Mouse (Mus musculus) forebrain, embryonic 14.5 days (tissue): ENCODE data around the gene Pwwp2b. TPM values are rescaled to one million over a fixed set of nuclear protein-coding genes. Genes with fewer than 3 reads are reported as not detected.
A peak's percentile ranks its signal among the peaks of the same experiment; 100 is the strongest.

Experiments used
- ATAC-seq: fragments of 200-750 bp; cut with Nextera tagmentation; 2 replicates; pipeline ENCODE4 v1.8.0; 2017; ENCODE audit warnings: mild to moderate bottlenecking, moderate library complexity
- DNase-seq: peaks from one replicate; pipeline ENCODE4 v3.0.0-alpha.2; 2015; ENCODE audit warnings: low spot score
- H3K27ac ChIP-seq: fragments of 300-500 bp; sonication (generic); 2 replicates; pipeline ENCODE4 v1.5.1; 2014; ENCODE audit warnings: low read depth, mild to moderate bottlenecking, control low read depth, low read length, moderate library complexity
- H3K27me3 ChIP-seq: fragments of 300-500 bp; sonication (generic); replicated peaks from 2 replicates; pipeline ENCODE4 v1.6.1; 2014; ENCODE audit warnings: low read length, control low read depth, mixed read lengths; ENCODE audit not compliant: control insufficient read depth, insufficient read depth
- H3K36me3 ChIP-seq: fragments of 300-500 bp; sonication (generic); 2 replicates; pipeline ENCODE4 v1.6.1; 2014; ENCODE audit warnings: low read length, control low read depth; ENCODE audit not compliant: control insufficient read depth, insufficient read depth
- H3K4me1 ChIP-seq: fragments of 300-500 bp; sonication (generic); 2 replicates; pipeline ENCODE4 v1.6.1; 2014; ENCODE audit warnings: antibody characterized with exemption, low read length, control low read depth; ENCODE audit not compliant: control insufficient read depth, insufficient read depth
- H3K4me2 ChIP-seq: fragments of 300-500 bp; sonication (generic); 2 replicates; pipeline ENCODE4 v1.6.1; 2014; ENCODE audit warnings: mild to moderate bottlenecking, control low read depth, low read length
- H3K4me3 ChIP-seq: fragments of 300-500 bp; sonication (generic); 2 replicates; pipeline ENCODE4 v1.5.1; 2014; ENCODE audit warnings: low read depth, low read length, control low read depth
- H3K9ac ChIP-seq: fragments of 300-500 bp; sonication (generic); 2 replicates; pipeline ENCODE4 v1.6.1; 2014; ENCODE audit warnings: mild to moderate bottlenecking, low read length, control low read depth, moderate library complexity
- H3K9me3 ChIP-seq: fragments of 300-500 bp; sonication (generic); replicated peaks from 2 replicates; pipeline ENCODE4 v1.6.1; 2016; ENCODE audit warnings: low read length, control low read depth, mixed read lengths; ENCODE audit not compliant: control insufficient read depth
- WGBS: fragments of 180-500 bp; shearing (Covaris S2); extraction: QIAGEN DNeasy Blood & Tissue Kit; methylation state at CpG from one replicate; pipeline ENCODE4 v1.1.7; 2014; 5-methylcytosine and 5-hydroxymethylcytosine counted together
- polyA plus RNA-seq: library from polyadenylated mRNA; unstranded; fragments of >200 nt; fragmentation: Nextera tagmentation; extraction: Ambion mirVana; gene quantifications from 2 replicates; pipeline ENCODE4 v1.2.1, GENCODE M21; 2014

Gene Pwwp2b
- polyA plus RNA-seq, 1 experiment from 2014 or later, result 4.2 TPM

DNA sequence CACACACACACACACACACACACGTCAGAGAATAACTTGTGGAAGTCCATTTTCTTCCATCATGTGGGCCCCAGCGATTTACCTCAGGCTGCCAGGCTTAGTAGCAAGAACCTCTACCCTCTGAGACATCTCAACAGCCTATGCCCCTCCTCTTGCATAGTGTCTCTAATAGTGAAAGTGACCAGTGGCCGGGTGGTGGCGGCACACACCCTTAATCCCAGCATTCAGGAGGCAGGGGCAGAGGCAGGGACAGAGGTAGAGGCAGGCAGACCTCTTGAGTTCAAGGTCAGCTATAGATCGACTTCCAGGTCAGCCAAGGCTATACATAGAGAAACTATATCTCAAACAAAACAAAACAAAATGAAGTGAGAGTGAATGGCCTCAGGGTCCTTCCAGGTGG lies 56.0 kb downstream of the Pwwp2b start:
- Histone ChIP-seq H3K9me3 (no peaks in the 10 kb centered on the region), H3K4me2 (no peak overlapping the region), H3K27ac (no peak overlapping the region), H3K4me1 (0 out of 2 replicates have a peak, but pooled peaks cover 2% of the 10 kb centered on the region), H3K4me3 (no peak overlapping the region), H3K27me3 (no peaks in the 10 kb centered on the region), H3K9ac (no peak overlapping the region), H3K36me3 (no peaks in the 10 kb centered on the region)
- ATAC-seq, result no peak
- WGBS, result 51% methylated on average over 5 of the region's 5 CpGs
- no peak for DNase-seq

DNA sequence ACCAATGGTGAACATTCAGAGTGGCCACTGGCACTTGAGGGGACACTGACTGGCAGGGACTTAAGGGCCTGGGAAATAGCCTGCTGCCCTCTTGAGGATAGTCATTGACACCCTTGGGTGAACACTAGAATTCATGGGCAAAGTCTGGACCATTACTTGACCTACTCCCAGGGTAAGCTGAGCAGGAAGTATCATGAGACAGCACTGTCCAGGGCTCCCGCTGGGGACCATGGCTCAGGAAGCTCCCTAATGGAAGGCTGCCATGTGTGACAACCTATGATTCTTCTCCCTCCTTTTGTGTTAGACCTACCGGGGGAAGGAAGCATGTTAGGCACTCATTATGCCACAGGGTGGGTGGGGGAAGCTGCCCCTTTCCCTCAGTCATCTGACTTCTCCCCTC lies 58.8 kb downstream of the Pwwp2b start:
- 44% methylated on average over 2 of the region's 2 CpGs for WGBS
- ATAC-seq, result no peak
- no peak overlapping the region for H3K27ac ChIP-seq
- no peaks in the 10 kb centered on the region for H3K27me3 ChIP-seq
- no peak overlapping the region for H3K9ac ChIP-seq
- H3K36me3 ChIP-seq, result no peaks in the 10 kb centered on the region
- H3K4me3 ChIP-seq, result no peak overlapping the region
- H3K4me2 ChIP-seq, result no peak overlapping the region
- H3K9me3 ChIP-seq, result no peaks in the 10 kb centered on the region
- no peak for DNase-seq
- peaks cover 2% of the 10 kb centered on the region; the same call in 1 of the 2 replicates for H3K4me1 ChIP-seq

DNA sequence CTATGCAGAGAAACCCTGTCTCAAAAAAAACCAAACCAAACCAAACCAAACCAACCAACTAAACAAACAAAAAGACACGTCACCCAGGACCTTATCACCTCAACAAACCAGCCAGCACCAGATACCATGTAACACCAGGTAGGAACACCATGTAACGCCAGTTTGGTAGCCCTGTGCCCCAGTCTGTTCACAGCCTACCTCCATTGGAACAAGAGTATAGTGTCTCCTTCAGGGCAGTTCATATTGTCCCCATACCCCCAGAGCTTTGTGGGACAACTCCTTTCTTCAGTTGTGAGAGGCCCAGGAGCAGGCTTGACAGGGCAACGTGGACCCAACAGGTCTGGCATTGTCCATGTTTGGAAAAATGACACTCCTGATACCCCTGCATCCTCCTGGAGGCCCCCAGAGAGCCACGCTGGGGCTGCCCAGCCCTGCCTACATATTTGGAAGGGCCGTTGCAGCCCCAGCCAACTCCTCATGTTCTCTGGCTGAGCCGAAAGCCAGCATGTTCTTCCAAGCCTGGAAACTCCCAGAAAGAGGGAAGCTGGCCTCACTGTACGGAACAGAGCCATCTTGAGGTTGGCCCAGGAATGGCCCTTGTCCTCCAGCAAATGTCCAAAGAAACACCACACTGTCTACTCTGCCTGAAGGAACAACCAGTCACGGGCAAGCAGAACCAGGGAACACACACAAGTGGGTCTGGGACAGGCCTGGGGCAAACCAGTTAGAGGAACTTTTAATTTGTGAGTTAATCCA lies 60.0 kb downstream of the Pwwp2b start:
- H3K36me3 ChIP-seq, result no peaks in the 10 kb centered on the region
- 80% methylated on average over 8 of the region's 8 CpGs for WGBS
- no peak overlapping the region for H3K4me2 ChIP-seq
- no peaks in the 10 kb centered on the region for H3K9me3 ChIP-seq
- DNase-seq (no peak), ATAC-seq (no peak)
- H3K27me3 ChIP-seq, result no peaks in the 10 kb centered on the region
- H3K4me3 ChIP-seq, result no peak overlapping the region
- H3K4me1 ChIP-seq, result peaks cover 2% of the 10 kb centered on the region; the same call in 1 of the 2 replicates
- H3K27ac ChIP-seq, result no peak overlapping the region
- no peak overlapping the region for H3K9ac ChIP-seq

DNA sequence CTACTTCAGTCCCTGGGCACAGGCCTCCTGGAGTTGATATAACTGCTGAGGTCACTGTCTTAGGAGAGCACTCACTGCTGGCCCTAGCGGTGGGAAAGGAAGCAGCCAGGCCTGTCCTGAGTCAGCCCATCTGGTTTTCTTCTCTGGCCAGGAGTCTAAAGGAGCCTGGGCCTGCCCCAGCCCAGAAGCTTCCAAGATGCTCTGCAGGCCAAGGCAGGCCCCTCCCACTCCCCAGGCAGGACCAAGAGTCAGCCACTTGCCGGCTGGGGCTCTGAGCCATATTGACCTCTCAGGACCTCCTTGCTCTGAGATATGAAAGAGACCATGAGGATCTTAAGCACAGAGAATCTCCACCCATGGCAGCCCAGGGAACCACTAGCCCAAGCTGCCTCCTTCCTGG lies 60.8 kb downstream of the Pwwp2b start:
- 56% methylated on average over 2 of the region's 2 CpGs for WGBS
- H3K36me3 ChIP-seq, result no peaks in the 10 kb centered on the region
- no peaks in the 10 kb centered on the region; the same call in 1 of the 2 replicates for H3K4me1 ChIP-seq
- no peak overlapping the region for H3K4me3 ChIP-seq
- no peaks in the 10 kb centered on the region for H3K9me3 ChIP-seq
- H3K27ac ChIP-seq, result no peak overlapping the region
- no peak overlapping the region for H3K9ac ChIP-seq
- ATAC-seq (no peak), DNase-seq (no peak)
- H3K4me2 ChIP-seq, result no peak overlapping the region
- H3K27me3 ChIP-seq, result no peaks in the 10 kb centered on the region

DNA sequence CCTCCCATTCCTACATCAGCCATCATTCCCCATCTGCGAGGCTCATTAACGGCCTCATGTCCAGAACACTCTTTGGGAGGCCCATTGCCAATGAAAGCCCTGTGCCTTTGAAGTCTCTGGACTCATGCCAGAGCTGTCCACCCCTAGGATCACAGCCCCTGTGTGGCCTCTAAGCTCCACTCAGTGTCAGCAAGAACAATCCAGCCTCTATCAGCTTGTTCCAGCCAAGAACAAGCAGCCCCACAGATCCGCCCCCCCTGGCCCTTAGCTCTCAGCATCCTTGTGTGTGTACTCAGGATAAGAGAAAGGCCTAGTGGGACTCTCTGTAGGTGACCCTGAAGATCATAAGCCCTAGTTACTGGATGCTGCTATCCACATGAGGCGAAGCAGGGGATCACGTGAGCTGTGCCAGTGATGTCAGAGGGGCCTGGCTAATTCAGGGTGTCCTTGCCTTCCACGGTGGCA lies 62.2 kb downstream of the Pwwp2b start:
- peak; percentile 76 for DNase-seq
- H3K9me3 ChIP-seq, result no peaks in the 10 kb centered on the region
- H3K4me2 ChIP-seq, result no peak overlapping the region
- no peaks in the 10 kb centered on the region for H3K36me3 ChIP-seq
- no peaks in the 10 kb centered on the region; the same call in 1 of the 2 replicates for H3K4me1 ChIP-seq
- H3K4me3 ChIP-seq, result no peak overlapping the region
- no peak overlapping the region for H3K27ac ChIP-seq
- no peaks in the 10 kb centered on the region for H3K27me3 ChIP-seq
- WGBS, result 13% methylated on average over 6 of the region's 6 CpGs
- ATAC-seq, result peak; percentile 74
- no peak overlapping the region for H3K9ac ChIP-seq

DNA sequence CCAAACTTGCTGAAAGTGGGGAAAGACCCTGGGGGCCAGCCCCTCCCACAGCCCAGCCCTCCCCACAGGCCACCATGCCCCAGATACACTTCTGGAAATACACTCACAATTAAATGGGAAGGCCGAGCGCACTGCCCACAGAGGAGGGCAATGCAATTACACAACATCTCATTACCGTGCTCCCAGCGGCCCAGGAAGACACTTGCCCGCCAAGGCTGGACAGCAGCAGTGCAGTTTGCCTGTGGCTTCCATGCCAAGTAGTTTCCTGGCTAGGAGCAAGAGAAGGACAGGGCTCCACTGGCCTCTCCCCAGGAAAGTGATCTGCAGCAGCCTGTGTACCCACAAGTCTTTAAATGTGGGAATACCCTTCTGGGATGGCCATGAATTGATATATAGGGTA lies 64.4 kb downstream of the Pwwp2b start:
- H3K27ac ChIP-seq, result no peak overlapping the region
- no peak for DNase-seq
- no peaks in the 10 kb centered on the region for H3K36me3 ChIP-seq
- WGBS, result 44% methylated on average over 5 of the region's 5 CpGs
- H3K27me3 ChIP-seq, result no peaks in the 10 kb centered on the region
- ATAC-seq, result no peak
- no peak overlapping the region for H3K4me3 ChIP-seq
- H3K4me1 ChIP-seq, result no peaks in the 10 kb centered on the region; the same call in 1 of the 2 replicates
- no peak overlapping the region for H3K9ac ChIP-seq
- no peak overlapping the region for H3K4me2 ChIP-seq
- no peaks in the 10 kb centered on the region for H3K9me3 ChIP-seq

DNA sequence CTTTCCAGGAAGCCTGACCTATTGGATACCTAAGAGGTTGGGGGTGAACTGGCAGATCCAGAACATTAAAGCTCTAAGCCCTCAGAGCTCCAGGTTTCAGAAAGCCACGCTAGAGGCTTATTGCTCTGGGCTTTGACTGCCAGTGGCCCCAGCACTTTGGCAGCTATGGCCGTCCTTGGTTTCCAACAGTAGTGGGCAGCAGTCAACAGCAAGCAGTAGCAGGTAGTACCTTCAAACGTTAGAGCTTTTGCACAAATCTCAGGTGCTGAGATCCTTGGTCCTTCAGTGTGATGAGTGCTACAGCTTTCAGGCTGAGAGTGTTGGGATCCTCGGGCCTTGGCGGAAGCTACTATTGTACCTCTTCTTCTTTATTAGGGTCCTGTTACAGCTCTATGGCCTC lies 65.1 kb downstream of the Pwwp2b start:
- Histone ChIP-seq H3K36me3 (no peaks in the 10 kb centered on the region), H3K4me3 (no peak overlapping the region), H3K9me3 (no peaks in the 10 kb centered on the region), H3K27ac (no peak overlapping the region), H3K4me2 (no peak overlapping the region), H3K4me1 (no peaks in the 10 kb centered on the region; the same call in 1 of the 2 replicates), H3K27me3 (no peaks in the 10 kb centered on the region), H3K9ac (no peak overlapping the region)
- ATAC-seq (no peak), DNase-seq (no peak)
- 87% methylated on average over 5 of the region's 5 CpGs for WGBS

DNA sequence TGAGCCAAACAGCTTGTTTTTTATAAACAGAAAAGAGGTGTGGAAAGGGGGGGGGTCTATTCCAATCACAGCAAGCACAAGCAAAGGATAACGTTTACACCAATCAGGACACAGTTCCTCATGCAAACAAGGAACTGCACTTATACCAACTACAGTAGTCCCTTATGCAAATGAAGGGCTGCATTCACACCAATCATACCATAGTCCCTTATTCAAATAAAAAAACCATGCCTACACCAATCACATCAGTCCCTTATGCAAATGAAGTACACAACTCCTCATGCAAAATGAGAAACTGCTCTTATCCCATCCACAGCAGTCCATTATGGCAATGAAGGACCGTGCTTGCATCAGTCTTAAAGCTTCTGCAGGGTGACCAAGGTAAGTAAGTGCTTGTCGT lies 66.4 kb downstream of the Pwwp2b start:
- ATAC-seq, result no peak
- no peak overlapping the region for H3K9ac ChIP-seq
- no peaks in the 10 kb centered on the region for H3K27me3 ChIP-seq
- DNase-seq, result no peak
- no peak overlapping the region for H3K4me3 ChIP-seq
- H3K9me3 ChIP-seq, result no peaks in the 10 kb centered on the region
- 89% methylated on average over 3 of the region's 3 CpGs for WGBS
- H3K27ac ChIP-seq, result no peak overlapping the region
- H3K36me3 ChIP-seq, result no peaks in the 10 kb centered on the region
- H3K4me1 ChIP-seq, result no peaks in the 10 kb centered on the region; the same call in 1 of the 2 replicates
- no peak overlapping the region for H3K4me2 ChIP-seq

DNA sequence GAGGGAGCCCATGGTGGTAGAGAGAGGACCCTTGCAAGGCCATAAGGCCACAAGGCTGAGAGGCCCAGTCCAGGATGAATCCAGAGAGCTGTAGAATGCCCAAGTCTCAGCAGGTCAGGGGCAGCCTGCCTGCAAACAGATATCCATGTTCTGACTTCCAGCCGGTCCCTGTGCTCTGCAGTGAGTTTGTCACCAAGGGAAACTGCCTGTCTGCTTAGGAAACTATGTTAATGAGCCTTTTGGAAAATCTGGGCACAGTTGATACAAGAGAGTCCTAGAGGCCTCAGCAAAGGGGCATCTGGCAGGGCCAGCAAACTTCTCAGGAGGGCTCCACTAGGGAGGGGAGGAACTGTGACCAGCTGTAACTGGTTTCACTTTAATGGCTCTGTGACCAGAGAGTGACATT lies 70.7 kb downstream of the Pwwp2b start:
- ATAC-seq, result peak; percentile 77

More for the DNA sequence above, 70.7 kb downstream of the Pwwp2b start:
- Histone ChIP-seq H3K4me3 (no peak overlapping the region), H3K4me1 (no peaks in the 10 kb centered on the region), H3K27me3 (no peaks in the 10 kb centered on the region), H3K36me3 (no peaks in the 10 kb centered on the region), H3K9ac (no peak overlapping the region), H3K9me3 (no peaks in the 10 kb centered on the region), H3K4me2 (no peak overlapping the region), H3K27ac (no peak overlapping the region)
- 19% methylated on average over 1 of the region's 1 CpGs for WGBS
- peak; percentile 81 for DNase-seq
